Mouse (Mus musculus): ENCODE data around the gene Btaf1. TPM values are rescaled to one million over a fixed set of nuclear protein-coding genes. Genes with fewer than 3 reads are reported as not detected.

The Btaf1 gene
- total RNA-seq, 2 experiments from 2014 or later, result 24.9 to 25.5 TPM

DNA sequence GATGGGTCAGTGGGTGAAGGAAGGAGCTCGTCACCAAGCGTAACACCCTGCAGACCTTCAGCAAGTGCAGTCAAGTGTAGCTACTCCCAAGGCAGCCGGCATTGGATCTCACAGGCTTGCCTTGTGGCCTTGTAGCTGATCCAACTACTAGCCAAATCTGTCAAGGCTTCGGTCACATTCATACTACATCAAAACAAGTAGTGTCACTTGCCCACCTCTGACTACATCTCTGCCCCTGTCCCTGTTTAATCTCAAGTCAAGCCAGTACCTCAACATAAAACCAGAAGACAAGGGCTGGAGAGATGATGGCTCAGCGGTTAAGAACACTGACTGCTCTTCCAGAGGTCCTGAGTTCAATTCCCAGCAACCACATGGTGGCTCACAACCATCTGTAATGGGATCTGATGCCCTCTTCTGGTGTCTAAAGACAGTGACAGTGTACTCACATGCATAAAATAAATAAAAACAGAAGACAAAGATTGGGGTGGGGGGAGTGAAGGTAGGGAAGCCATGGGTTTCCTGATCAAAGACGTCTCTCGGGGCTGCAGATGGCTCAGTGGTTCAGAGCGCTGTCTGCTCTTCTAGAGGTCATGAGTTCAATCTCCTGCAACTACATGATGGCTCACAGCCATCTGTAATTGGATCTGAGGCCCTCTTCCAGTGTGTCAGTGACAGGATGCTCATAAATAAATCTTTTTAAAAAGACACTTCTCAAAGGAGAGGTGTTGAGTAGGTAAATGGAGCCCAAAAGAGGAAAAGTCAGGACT, 88.5 kb downstream of the Btaf1 start:
- intact Hi-C loops (cut with DNase I), result no loop called here

DNA sequence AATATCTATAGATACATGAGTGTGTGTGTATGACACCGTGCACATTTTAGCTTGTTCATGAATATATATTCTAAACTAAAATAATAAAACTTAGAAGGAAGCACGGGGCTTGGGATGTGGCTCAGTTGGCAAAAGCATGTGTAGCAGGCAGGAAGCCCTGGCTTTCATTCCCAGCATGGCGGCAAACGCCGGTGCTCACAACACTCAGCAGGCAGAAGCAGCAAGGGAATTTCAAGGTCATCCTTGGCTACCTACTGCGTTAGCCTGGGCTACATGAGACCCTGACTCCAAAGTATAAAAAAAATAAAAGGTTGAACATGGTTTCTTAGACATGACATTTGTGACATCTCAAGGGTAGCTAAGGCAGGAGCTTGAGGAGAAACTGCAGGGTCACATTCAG, 91.0 kb downstream of the Btaf1 start:
- intact Hi-C loops (cut with DNase I), result no loop called here
- DNase-seq (ENCODE audit: low spot score in 2 of 2), result no peak

More for the DNA sequence above, 88.5 kb downstream of the Btaf1 start:
- no peak for DNase-seq (ENCODE audit: low spot score in 2 of 2)

GRCm38 (mm10) chr19:37018411-37018810, 92.5 kb downstream of the Btaf1 start:
- no peak for DNase-seq (ENCODE audit: low spot score in 2 of 2)
- intact Hi-C loops (cut with DNase I), result no loop called here

DNA sequence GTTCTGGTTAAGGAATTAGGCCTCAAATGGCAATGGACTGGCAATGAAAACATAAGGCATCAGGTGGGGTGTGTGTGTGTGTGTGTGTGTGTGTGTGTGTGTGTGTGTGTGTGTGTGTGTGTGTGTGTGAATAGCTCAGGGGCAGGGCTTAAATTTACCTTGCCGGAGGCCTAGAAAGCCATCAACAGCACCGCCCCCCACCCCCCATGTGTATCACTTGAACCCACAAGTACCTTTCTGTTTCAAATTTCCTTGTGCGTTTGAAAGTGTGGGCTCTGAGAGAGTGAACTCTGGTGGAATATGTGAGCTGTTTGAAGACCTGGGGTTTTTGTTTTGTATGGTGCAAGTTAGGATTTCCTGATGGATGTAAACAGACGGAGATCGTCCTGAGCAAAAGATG, 93.1 kb downstream of the Btaf1 start:
- no peak for DNase-seq (ENCODE audit: low spot score in 2 of 2)
- intact Hi-C loops (cut with DNase I), result no loop called here

- DNase-seq (ENCODE audit: low spot score in 2 of 2), result peak in 1 of 2 experiments; percentile 43
- intact Hi-C loops (cut with DNase I), result no loop called here
Measured at GRCm38 (mm10) chr19:37020531-37020930, 94.7 kb downstream of the Btaf1 start.

- DNase-seq (ENCODE audit: low spot score in 2 of 2), result no peak
Measured at GRCm38 (mm10) chr19:37020951-37021350, 95.1 kb downstream of the Btaf1 start.

DNA sequence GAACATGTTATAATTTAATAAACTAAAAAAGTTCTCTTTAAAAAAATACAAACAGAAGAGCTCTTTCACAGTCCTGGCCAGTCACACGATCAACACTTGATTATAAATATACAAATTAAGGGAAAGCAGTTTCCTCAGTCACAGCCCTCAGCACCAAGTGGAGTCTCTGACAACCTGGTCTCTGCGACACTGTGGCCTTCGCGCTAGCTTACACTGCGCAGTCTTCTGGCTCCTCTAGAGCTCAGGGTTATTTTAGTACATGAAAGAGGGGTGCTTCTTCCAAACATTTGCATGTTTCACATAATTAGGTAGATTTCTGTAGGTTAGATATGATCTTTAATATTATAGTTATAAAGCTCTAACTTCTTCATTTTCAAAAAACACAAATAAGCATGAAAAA, 96.3 kb downstream of the Btaf1 start:
- intact Hi-C loops (cut with DNase I), result no loop called here
- no peak for DNase-seq (ENCODE audit: low spot score in 2 of 2)

More at GRCm38 (mm10) chr19:37020951-37021350, 95.1 kb downstream of the Btaf1 start:
- intact Hi-C loops (cut with DNase I), result no loop called here

DNA sequence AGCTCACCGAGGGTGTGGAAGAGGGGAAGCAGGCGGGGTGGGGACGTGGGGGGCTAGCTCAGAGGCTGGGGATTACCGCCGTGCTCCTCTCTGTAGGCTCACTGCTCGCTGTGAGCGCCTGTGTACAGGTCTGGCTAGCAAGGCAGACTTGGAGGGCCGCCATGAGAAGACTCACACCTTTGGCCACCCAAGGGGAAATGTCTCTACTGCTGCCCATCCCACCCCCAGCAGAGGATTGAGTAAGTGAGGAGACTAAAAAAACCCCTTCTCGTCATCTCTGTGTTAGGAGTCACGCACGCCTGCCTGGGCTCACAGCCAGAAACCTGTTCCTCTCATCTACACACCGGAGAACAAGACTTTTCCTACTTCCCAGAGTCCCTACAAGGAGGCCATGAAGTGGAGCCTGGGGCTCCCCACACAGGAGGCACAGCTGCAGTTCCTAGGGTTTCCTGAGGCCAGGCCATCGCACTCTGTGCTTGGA, 100.0 kb downstream of the Btaf1 start:
- intact Hi-C loops (cut with DNase I), result no loop called here
- DNase-seq (ENCODE audit: low spot score in 2 of 2), result peak in 1 of 2 experiments; percentile 74

DNA sequence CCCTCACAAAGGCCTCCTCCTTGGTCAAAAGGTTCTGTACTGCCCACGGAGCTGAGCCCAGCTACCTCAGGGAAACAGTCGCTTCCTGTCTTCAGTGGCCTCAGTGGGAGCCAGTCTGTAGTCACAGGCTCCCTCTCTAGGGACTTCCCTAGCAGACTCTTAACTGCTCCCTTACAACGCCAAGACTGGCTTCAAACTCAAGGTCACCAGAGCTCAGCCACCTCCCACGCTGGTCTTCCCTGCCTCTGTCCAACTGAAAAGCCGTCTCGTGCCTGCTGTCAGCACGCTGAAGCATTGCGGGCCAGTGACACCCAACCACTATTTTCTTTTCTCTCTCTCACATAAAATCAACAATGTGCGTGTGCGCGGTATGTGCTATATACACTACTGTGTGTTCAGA, 100.5 kb downstream of the Btaf1 start:
- DNase-seq (ENCODE audit: low spot score in 2 of 2), result no peak
- intact Hi-C loops (cut with DNase I), result no loop called here

DNA sequence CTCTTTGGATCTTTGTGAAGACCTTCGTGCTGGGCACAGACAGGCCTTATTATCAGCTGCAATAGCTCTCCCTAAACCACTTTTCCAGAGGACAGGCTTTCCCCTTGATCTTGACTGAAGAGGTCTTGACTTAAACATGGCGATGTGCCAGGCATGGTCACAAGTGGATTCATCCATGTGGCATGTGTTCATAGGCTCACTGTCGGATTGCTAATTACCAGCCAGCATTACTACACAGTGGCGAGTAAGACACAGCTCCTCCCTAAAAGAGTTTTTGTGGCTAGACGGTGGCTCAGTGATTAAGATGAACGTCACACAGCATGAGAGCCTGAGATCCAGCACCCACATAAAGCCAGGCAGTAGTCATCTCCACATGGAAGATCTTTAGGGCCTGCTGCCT, 103.9 kb downstream of the Btaf1 start:
- intact Hi-C loops (cut with DNase I), result no loop called here
- DNase-seq (ENCODE audit: low spot score in 2 of 2), result no peak

- DNase-seq (ENCODE audit: low spot score in 2 of 2), result no peak
- intact Hi-C loops (cut with DNase I), result no loop called here
Measured at GRCm38 (mm10) chr19:37031446-37031845, 105.6 kb downstream of the Btaf1 start.

DNA sequence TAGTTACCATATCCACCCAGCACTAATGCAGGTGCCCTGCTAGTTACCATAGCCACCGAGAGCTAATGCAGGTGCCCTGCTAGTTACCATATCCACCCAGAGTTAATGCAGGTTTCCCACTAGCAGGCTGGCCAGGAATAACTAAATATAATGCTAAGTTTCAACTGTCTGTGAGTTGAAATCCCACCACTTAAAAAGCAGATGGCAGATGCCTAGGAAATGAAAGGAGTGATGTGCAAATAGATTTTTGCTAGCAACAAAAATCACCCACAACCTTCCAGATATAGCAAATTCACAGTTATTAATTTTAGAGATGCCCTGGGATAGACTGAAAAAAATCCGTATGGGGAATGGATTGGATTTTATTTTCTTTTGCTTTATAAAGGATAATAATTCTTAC, 106.5 kb downstream of the Btaf1 start:
- intact Hi-C loops (cut with DNase I), result no loop called here
- peak in 1 of 2 experiments; percentile 67 for DNase-seq (ENCODE audit: low spot score in 2 of 2)

DNA sequence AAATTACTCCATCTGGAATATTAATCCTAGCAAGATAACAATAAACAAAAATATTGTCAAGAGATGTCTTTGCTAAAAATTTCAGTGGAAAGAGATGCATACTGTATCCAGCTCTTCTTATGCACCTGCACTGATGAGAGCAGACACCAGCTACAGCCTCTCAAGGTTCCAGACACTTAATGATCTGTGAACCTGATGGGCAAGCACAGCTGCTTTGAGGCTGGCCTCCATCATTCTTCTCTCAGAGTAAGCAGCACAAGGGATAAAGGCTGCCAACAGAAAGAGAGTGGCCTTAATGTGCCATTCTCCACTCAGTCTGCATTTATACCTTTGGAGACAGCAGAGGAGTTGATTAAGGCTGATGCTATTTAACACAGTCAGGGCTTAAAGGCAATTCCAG, 115.0 kb downstream of the Btaf1 start:
- intact Hi-C loops (cut with DNase I), result no loop called here
- DNase-seq (ENCODE audit: low spot score in 2 of 2), result no peak

GRCm38 (mm10) chr19:37044431-37044830, 118.6 kb downstream of the Btaf1 start:
- no peak for DNase-seq (ENCODE audit: low spot score in 2 of 2)

GRCm38 (mm10) chr19:37048507-37048906, 122.6 kb downstream of the Btaf1 start:
- DNase-seq (ENCODE audit: low spot score in 2 of 2), result no peak
- intact Hi-C loops (cut with DNase I), result no loop called here

More at GRCm38 (mm10) chr19:37044431-37044830, 118.6 kb downstream of the Btaf1 start:
- intact Hi-C loops (cut with DNase I), result no loop called here

DNA sequence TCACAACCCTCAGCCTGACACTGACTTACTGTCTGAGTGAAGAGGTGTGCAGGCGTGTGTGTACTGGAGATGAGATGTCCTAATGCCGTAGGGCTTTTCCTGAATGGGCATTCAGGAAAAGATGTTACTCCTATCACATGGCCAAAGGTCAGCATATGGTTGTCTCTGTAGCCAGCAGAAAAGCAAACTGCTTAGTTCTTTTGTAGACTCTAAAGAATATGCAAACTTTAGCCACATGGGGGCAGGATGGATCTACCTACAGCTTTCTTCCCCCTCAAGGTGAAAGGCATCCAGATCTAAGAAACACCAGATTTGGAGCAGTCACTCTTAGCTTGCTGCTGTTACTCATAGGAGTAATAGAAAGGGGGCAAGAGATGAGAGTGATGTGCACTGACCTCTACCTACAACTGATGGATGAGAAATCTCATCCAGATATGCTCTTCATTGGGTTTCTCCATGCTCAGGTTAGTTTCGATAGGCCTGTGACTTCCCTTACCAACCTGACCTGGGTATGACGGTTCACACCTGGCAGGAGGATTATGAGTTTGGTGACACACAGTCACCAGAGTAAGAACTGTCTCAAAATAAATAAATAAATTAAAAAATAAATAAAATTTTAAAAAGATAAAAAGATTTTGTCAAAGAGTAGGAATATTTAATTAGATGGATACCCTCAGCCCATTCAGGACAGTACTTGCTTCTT, 124.9 kb downstream of the Btaf1 start:
- peak; percentile 64 to 79 for DNase-seq (ENCODE audit: low spot score in 2 of 2)
- intact Hi-C loops (cut with DNase I), result loop anchor here (5.0 kb wide), 2 partner anchors 122 to 217 kb away; no protein-coding TSS in a partner anchor

GRCm38 (mm10) chr19:37055976-37056556, 130.2 kb downstream of the Btaf1 start:
- DNase-seq (ENCODE audit: low spot score in 2 of 2), result peak in 1 of 2 experiments; percentile 79
- intact Hi-C loops (cut with DNase I), result no loop called here

DNA sequence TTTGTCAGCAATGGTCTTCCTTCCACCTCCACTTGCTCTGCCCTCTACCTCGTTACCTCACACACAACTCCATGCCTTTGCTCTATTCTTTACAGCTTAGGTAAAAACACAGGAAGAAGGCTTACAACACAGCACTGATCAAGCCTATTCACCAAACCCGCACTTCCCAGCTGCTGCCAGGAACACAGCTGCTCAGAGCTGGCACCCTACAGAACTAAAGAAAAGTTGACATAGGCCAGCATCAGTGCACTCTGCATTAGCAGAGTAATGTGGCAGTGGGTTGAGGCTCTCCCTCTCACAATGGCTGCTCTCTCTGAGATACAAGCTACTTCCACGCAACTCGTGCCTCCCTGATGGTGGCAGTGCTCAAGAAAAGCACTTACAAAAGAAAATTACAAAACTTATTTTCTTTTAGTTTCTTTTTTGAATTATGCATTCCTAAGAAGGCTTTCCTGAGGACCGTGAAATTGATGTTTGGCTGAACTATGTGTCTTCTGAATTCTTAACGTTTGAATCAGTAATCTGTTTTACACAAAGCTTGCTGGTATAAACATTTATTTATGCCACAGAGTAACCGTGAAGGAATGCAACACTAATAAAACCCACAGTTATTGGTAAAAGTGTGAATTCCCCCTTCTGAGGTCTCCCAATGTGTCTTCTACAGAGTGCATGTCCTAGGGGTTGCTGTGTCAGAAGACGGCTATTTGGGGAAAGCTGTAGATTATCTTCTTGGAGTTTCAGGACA, 131.5 kb downstream of the Btaf1 start:
- intact Hi-C loops (cut with DNase I), result no loop called here

DNA sequence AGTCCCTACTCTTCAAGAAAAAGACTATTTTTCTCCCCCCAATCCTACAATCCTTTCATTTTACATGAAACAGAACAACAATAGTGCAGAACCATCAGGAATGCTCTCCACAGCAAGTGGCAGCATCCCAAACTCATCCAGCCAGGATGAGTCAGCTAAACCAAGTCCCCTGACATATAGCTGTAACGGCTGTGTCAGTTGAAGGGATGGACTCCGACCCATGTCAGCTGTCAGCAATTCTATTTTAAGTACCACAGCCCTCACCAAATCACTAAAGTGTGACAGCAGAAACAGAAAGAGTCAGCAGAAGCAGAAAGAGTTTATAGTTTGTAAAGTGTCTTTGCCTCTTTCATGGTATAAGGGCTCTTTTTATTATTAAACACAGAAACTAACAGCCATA, 133.7 kb downstream of the Btaf1 start:
- DNase-seq (ENCODE audit: low spot score in 2 of 2), result peak in 1 of 2 experiments; percentile 68
- intact Hi-C loops (cut with DNase I), result no loop called here

More for the DNA sequence above, 131.5 kb downstream of the Btaf1 start:
- DNase-seq (ENCODE audit: low spot score in 2 of 2), result no peak

DNA sequence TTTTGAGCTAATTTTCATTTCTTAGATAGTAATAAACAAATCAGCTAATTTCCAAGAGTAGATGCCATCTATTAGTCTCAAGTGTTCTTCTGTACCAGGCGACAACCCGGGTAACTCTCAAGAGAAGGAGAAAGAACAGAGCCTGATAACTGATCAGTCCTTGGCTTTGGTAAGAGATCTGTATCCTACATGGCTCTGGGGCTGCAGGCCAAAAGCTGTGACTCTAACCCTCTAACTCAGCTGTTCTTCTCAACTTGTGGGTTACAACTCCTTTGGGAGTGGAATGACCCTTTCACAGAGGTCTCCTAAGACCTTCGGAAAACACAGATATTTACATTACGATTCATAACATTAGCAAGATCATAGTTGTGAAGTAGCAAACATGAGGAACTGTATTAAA, 134.2 kb downstream of the Btaf1 start:
- DNase-seq (ENCODE audit: low spot score in 2 of 2), result no peak
- intact Hi-C loops (cut with DNase I), result no loop called here

Measured in left cerebral cortex, postnatal 25 days (tissue).